Mouse (Mus musculus) MEL (cell line): ENCODE results near the gene Pigb. TPM values are rescaled to one million over a fixed set of nuclear protein-coding genes. Genes with fewer than 3 reads are reported as not detected.

Source experiments
- DNase-seq: peaks from one replicate; pipeline ENCODE4 v3.0.0; 2011; ENCODE audit warnings: low read depth, low spot score
- H3K27ac ChIP-seq: 2 replicates; pipeline ENCODE4 v1.5.1; 2012; ENCODE audit warnings: low read depth, mild to moderate bottlenecking, control low read depth, low read length, moderate library complexity; ENCODE audit not compliant: control insufficient read depth
- H3K27me3 ChIP-seq, 2 experiments: fragments of 150-350 bp in 1 of 2; sonication (generic) in 1 of 2; 2 replicates each; pipeline ENCODE4 v1.6.1; 2012; ENCODE audit warnings: low read length in 2 of 2, mild to moderate bottlenecking in 2 of 2, improper control_type of control experiment in 1 of 2, moderate library complexity in 1 of 2; ENCODE audit not compliant: insufficient read depth in 2 of 2, control insufficient read depth in 1 of 2
- H3K36me3 ChIP-seq, 2 experiments: 2 replicates each; pipeline ENCODE4 v1.6.1; 2012 to 2014; ENCODE audit warnings: low read length in 2 of 2, improper control_type of control experiment in 1 of 2, inconsistent platforms in 1 of 2, mild to moderate bottlenecking in 1 of 2; ENCODE audit not compliant: insufficient read depth in 2 of 2, control insufficient read depth in 1 of 2
- H3K4me1 ChIP-seq, 2 experiments: fragments of 150-350 bp in 1 of 2; sonication (generic) in 1 of 2; 2 replicates each; pipeline ENCODE4 v1.6.1; 2012; ENCODE audit warnings: low read length in 2 of 2, improper control_type of control experiment in 1 of 2, mild to moderate bottlenecking in 1 of 2; ENCODE audit not compliant: insufficient read depth in 2 of 2, control insufficient read depth in 1 of 2
- H3K4me3 ChIP-seq, 2 experiments: fragments of 150-350 bp in 1 of 2; sonication (generic) in 1 of 2; 2 replicates each; pipeline ENCODE4 v1.5.1; 2012; ENCODE audit warnings: low read depth in 2 of 2, low read length in 2 of 2, mild to moderate bottlenecking in 2 of 2, moderate library complexity in 2 of 2, control low read depth in 1 of 2, improper control_type of control experiment in 1 of 2; ENCODE audit not compliant: control insufficient read depth in 1 of 2, insufficient read depth in 1 of 2
- H3K79me2 ChIP-seq: 2 replicates; pipeline ENCODE4 v1.6.1; 2012; ENCODE audit warnings: mild to moderate bottlenecking, low read length, moderate library complexity; ENCODE audit not compliant: control insufficient read depth, poor library complexity, insufficient read depth
- H3K9ac ChIP-seq: 2 replicates; pipeline ENCODE4 v1.6.1; 2012; ENCODE audit warnings: low read depth, mild to moderate bottlenecking, control low read depth, low read length, moderate library complexity; ENCODE audit not compliant: control insufficient read depth, poor library complexity, severe bottlenecking
- H3K9me3 ChIP-seq: fragments of 150-350 bp; sonication (generic); replicated peaks from 2 replicates; pipeline ENCODE4 v1.6.1; 2012; ENCODE audit warnings: mild to moderate bottlenecking, low read length, improper control_type of control experiment, moderate library complexity; ENCODE audit not compliant: insufficient read depth
- BHLHE40 ChIP-seq: IDR thresholded peaks from 2 replicates; pipeline ENCODE4 v1.6.1; 2012; ENCODE audit warnings: low read depth, mild to moderate bottlenecking, inconsistent platforms, low read length, improper control_type of control experiment, borderline replicate concordance
- CHD1 ChIP-seq: IDR thresholded peaks from 2 replicates; pipeline ENCODE4 v1.6.1; 2012; ENCODE audit warnings: low read depth, mild to moderate bottlenecking, inconsistent platforms, low read length, improper control_type of control experiment
- CHD2 ChIP-seq: IDR thresholded peaks from 2 replicates; pipeline ENCODE4 v1.6.1; 2011; ENCODE audit warnings: low read length, improper control_type of control experiment
- CTCF ChIP-seq, 3 experiments: IDR thresholded peaks in 2 of 3; conservative IDR thresholded peaks in 1 of 3; 2 replicates each; pipeline ENCODE4 v1.5.1; 2011 to 2012; ENCODE audit warnings: low read length in 3 of 3, low read depth in 2 of 3, mild to moderate bottlenecking in 2 of 3, improper control_type of control experiment in 1 of 3, inconsistent platforms in 1 of 3, mixed read lengths in 1 of 3, moderate library complexity in 1 of 3; ENCODE audit not compliant: control insufficient read depth in 1 of 3, insufficient read depth in 1 of 3, poor library complexity in 1 of 3, severe bottlenecking in 1 of 3
- E2F4 ChIP-seq: IDR thresholded peaks from 2 replicates; pipeline ENCODE4 v1.6.1; 2011; ENCODE audit warnings: low read depth, low read length, improper control_type of control experiment, borderline replicate concordance
- ELF1 ChIP-seq: IDR thresholded peaks from 2 replicates; pipeline ENCODE4 v1.6.1; 2014; ENCODE audit warnings: low read depth, mild to moderate bottlenecking, inconsistent platforms, low read length, improper control_type of control experiment, moderate library complexity
- EP300 ChIP-seq, 2 experiments: IDR thresholded peaks; 2 replicates each; pipeline ENCODE4 v1.6.1; 2011; ENCODE audit warnings: improper control_type of control experiment in 2 of 2, low read length in 2 of 2, low read depth in 1 of 2, mild to moderate bottlenecking in 1 of 2
- ETS1 ChIP-seq: IDR thresholded peaks from 2 replicates; pipeline ENCODE4 v1.6.1; 2012; ENCODE audit warnings: low read depth, mild to moderate bottlenecking, inconsistent platforms, low read length, improper control_type of control experiment, moderate library complexity
- GATA1 ChIP-seq: IDR thresholded peaks from 2 replicates; pipeline ENCODE4 v1.6.1; 2011; ENCODE audit warnings: low read depth, low read length, improper control_type of control experiment
- HCFC1 ChIP-seq: IDR thresholded peaks from 2 replicates; pipeline ENCODE4 v1.6.1; 2012; ENCODE audit warnings: low read depth, mild to moderate bottlenecking, inconsistent platforms, low read length, improper control_type of control experiment, moderate library complexity
- KAT2A ChIP-seq: conservative IDR thresholded peaks from 2 replicates; pipeline ENCODE4 v1.6.1; 2012; ENCODE audit warnings: low read depth, low read length, improper control_type of control experiment, inconsistent platforms
- MAFK ChIP-seq: IDR thresholded peaks from 2 replicates; pipeline ENCODE4 v1.6.1; 2011; ENCODE audit warnings: low read depth, mild to moderate bottlenecking, low read length, improper control_type of control experiment, borderline replicate concordance
- MAX ChIP-seq: IDR thresholded peaks from 2 replicates; pipeline ENCODE4 v1.6.1; 2011; ENCODE audit warnings: low read length, improper control_type of control experiment
- MAZ ChIP-seq: IDR thresholded peaks from 2 replicates; pipeline ENCODE4 v1.6.1; 2012; ENCODE audit warnings: low read depth, mild to moderate bottlenecking, inconsistent platforms, low read length, improper control_type of control experiment
- MEF2A ChIP-seq: IDR thresholded peaks from 2 replicates; pipeline ENCODE4 v1.6.1; 2014; ENCODE audit warnings: low read depth, mild to moderate bottlenecking, inconsistent platforms, low read length, improper control_type of control experiment; ENCODE audit not compliant: poor library complexity, insufficient replicate concordance, severe bottlenecking; ENCODE audit errors: extremely low read depth
- MXI1 ChIP-seq: IDR thresholded peaks from 2 replicates; pipeline ENCODE4 v1.6.1; 2011; ENCODE audit warnings: mild to moderate bottlenecking, low read depth, low read length, improper control_type of control experiment
- MYB ChIP-seq: IDR thresholded peaks from 2 replicates; pipeline ENCODE4 v1.6.1; 2011; ENCODE audit warnings: mild to moderate bottlenecking, low read depth, low read length, improper control_type of control experiment
- MYC ChIP-seq: IDR thresholded peaks from 2 replicates; pipeline ENCODE4 v1.6.1; 2011; ENCODE audit warnings: low read depth, mild to moderate bottlenecking, low read length, improper control_type of control experiment, moderate library complexity
- NELFE ChIP-seq: IDR thresholded peaks from 2 replicates; pipeline ENCODE4 v1.6.1; 2011; ENCODE audit warnings: low read depth, low read length, improper control_type of control experiment
- NRF1 ChIP-seq: IDR thresholded peaks from 2 replicates; pipeline ENCODE4 v1.6.1; 2014; ENCODE audit warnings: low read depth, mild to moderate bottlenecking, inconsistent platforms, low read length, improper control_type of control experiment, moderate library complexity; ENCODE audit not compliant: poor library complexity, insufficient read depth, severe bottlenecking
- POLR2A ChIP-seq, 2 experiments: IDR thresholded peaks; 2 replicates each; pipeline ENCODE4 v1.6.1; 2011 to 2012; ENCODE audit warnings: low read length in 2 of 2, mild to moderate bottlenecking in 2 of 2, control low read depth in 1 of 2, improper control_type of control experiment in 1 of 2, low read depth in 1 of 2, moderate library complexity in 1 of 2; ENCODE audit not compliant: control insufficient read depth in 1 of 2, insufficient read depth in 1 of 2, poor library complexity in 1 of 2
- POLR2AphosphoS2 ChIP-seq: IDR thresholded peaks from 2 replicates; pipeline ENCODE4 v1.6.1; 2011; ENCODE audit warnings: low read length, improper control_type of control experiment
- POLR2AphosphoS5 ChIP-seq: IDR thresholded peaks from 2 replicates; pipeline ENCODE4 v1.6.1; 2012; ENCODE audit warnings: low read depth, borderline replicate concordance, mild to moderate bottlenecking, inconsistent platforms, low read length, moderate library complexity, mixed read lengths
- RAD21 ChIP-seq: IDR thresholded peaks from 2 replicates; pipeline ENCODE4 v1.6.1; 2011; ENCODE audit warnings: mild to moderate bottlenecking, low read depth, low read length, improper control_type of control experiment
- RCOR1 ChIP-seq: IDR thresholded peaks from 2 replicates; pipeline ENCODE4 v1.6.1; 2012; ENCODE audit warnings: low read depth, mild to moderate bottlenecking, inconsistent platforms, low read length, improper control_type of control experiment
- SIN3A ChIP-seq: IDR thresholded peaks from 2 replicates; pipeline ENCODE4 v1.6.1; 2012; ENCODE audit warnings: low read length, improper control_type of control experiment, inconsistent platforms
- SMC3 ChIP-seq: IDR thresholded peaks from 2 replicates; pipeline ENCODE4 v1.6.1; 2011; ENCODE audit warnings: low read depth, low read length, improper control_type of control experiment
- TBP ChIP-seq: IDR thresholded peaks from 2 replicates; pipeline ENCODE4 v1.8.0; 2011; ENCODE audit warnings: low read depth, low read length, improper control_type of control experiment
- TCF12 ChIP-seq: IDR thresholded peaks from 2 replicates; pipeline ENCODE4 v1.6.1; 2014; ENCODE audit warnings: low read depth, mild to moderate bottlenecking, inconsistent platforms, low read length, improper control_type of control experiment, moderate library complexity
- UBTF ChIP-seq: IDR thresholded peaks from 2 replicates; pipeline ENCODE4 v1.6.1; 2012; ENCODE audit warnings: low read depth, mild to moderate bottlenecking, inconsistent platforms, low read length, improper control_type of control experiment, moderate library complexity, borderline replicate concordance; ENCODE audit not compliant: insufficient read depth
- USF2 ChIP-seq, 2 experiments: IDR thresholded peaks; 2 replicates each; pipeline ENCODE4 v1.6.1; 2011 to 2012; ENCODE audit warnings: improper control_type of control experiment in 2 of 2, low read length in 2 of 2, borderline replicate concordance in 1 of 2, inconsistent platforms in 1 of 2, low read depth in 1 of 2, mild to moderate bottlenecking in 1 of 2; ENCODE audit not compliant: insufficient read depth in 1 of 2
- ZC3H11A ChIP-seq: IDR thresholded peaks from 2 replicates; pipeline ENCODE4 v1.6.1; 2012; ENCODE audit warnings: low read depth, mild to moderate bottlenecking, inconsistent platforms, low read length, improper control_type of control experiment
- ZKSCAN1 ChIP-seq: IDR thresholded peaks from 2 replicates; pipeline ENCODE4 v1.6.1; 2012; ENCODE audit warnings: low read depth, mild to moderate bottlenecking, inconsistent platforms, low read length, improper control_type of control experiment, moderate library complexity
- ZMIZ1 ChIP-seq: IDR thresholded peaks from 2 replicates; pipeline ENCODE4 v1.6.1; 2012; ENCODE audit warnings: low read depth, mild to moderate bottlenecking, inconsistent platforms, low read length, improper control_type of control experiment, moderate library complexity
- ZNF384 ChIP-seq: IDR thresholded peaks from 2 replicates; pipeline ENCODE4 v1.6.1; 2012; ENCODE audit warnings: low read depth, mild to moderate bottlenecking, inconsistent platforms, low read length, improper control_type of control experiment
- polyA plus RNA-seq, 2 experiments: library from polyadenylated mRNA; stranded (reverse) in 1 of 2; unstranded in 1 of 2; fragments of >175 nt in 1 of 2; fragments of >200 nt in 1 of 2; gene quantifications; 2 replicates each; pipeline versions ENCODE4 v1.2.1 to v1.2.4; 2012; ENCODE audit warnings: low replicate concordance in 2 of 2, low read depth in 1 of 2; ENCODE audit not compliant: insufficient read length in 2 of 2, insufficient read depth in 1 of 2, missing spikeins in 1 of 2
- total RNA-seq: library from RNA; depleted of rRNA; stranded (reverse); fragments of 300-350 nt; gene quantifications from 2 replicates; pipeline ENCODE4 v1.2.3, GENCODE M21; 2012

Gene Pigb
- total and polyA plus RNA-seq, 3 experiments = 3.7 to 12.0 TPM; not detected in 1

DNA sequence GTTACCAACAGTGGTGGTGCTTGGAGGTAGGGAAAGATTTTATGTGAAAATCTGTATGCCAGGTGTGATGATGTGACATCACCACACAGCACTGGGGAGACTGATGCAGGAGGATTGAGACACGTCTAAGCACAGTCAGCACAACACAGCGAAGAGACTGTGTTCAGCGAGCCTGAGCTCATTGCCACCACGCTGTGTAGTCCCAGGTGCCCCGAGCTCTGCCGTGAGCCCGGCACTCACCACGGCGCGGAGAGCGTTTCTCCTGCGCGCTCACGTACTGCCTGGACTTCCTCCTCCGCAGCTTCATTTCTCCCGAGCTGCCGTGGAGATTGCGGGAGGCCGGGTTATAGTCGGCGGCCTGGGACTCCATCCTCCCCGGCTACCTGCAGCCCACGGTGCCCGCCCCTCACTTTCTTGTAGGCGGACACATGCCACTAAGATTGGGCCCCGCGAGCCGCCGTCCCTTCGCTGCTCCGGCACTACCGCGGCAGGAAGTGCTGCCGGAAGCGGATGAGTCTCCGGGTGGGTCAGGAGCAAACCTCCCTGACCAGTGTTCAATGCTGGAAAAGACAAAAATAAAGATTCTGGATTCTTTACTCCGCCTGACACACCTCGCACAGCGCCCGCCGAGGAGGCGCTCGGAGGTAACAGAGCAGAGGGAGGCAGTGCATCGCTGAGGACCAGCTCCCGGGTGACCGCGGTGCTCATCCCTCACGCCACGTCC lies 794 bp downstream of the Pigb start:
- Histone ChIP-seq H3K27me3 (no peaks in the 10 kb centered on the region), H3K4me3 (peak overlapping the region; percentile 85 to 93), H3K4me1 (peaks cover 0 to 9% of the 10 kb centered on the region in 2 experiments; a peak in 2 of 4 replicates), H3K79me2 (peaks cover 10% of the 10 kb centered on the region), H3K9ac (peak overlapping the region; percentile 95), H3K9me3 (no peaks in the 10 kb centered on the region), H3K36me3 (peaks cover 0 to 5% of the 10 kb centered on the region in 2 experiments; a peak in 1 of 4 replicates), H3K27ac (peak overlapping the region; percentile 78)
- DNase-seq = peak; percentile 93
- TF ChIP-seq EP300 (IDR thresholded peaks at IDR 0.05; ENCODE audit: low read depth in 1 of 2, low read length in 2 of 2) = 0 out of 4 replicates have a peak, but pooled peaks of 1 of the 2 experiments have one; percentile 5
- peak; percentile 79; the same call in 1 of the 2 replicates for TF ChIP-seq MYC
- TF ChIP-seq POLR2A (IDR thresholded peaks at IDR 0.05; ENCODE audit: control insufficient read depth in 1 of 2, insufficient read depth in 1 of 2, low read depth in 1 of 2, low read length in 2 of 2, poor library complexity in 1 of 2) = peak; percentile 55 to 83; a peak in 3 of 4 replicates
- 0 out of 2 replicates have a peak, but pooled peaks have one; percentile 40 for TF ChIP-seq POLR2AphosphoS2
- no peak for TF ChIP-seq ZKSCAN1
- no peak for TF ChIP-seq BHLHE40
- no peak for TF ChIP-seq NRF1
- TF ChIP-seq ZMIZ1 = 0 out of 2 replicates have a peak, but pooled peaks have one; percentile 29
- TF ChIP-seq MAFK = no peak
- TF ChIP-seq NELFE = peak; percentile 82
- no peak for TF ChIP-seq E2F4
- no peak for TF ChIP-seq GATA1
- peak; percentile 12; the same call in 1 of the 2 replicates for TF ChIP-seq MAZ
- TF ChIP-seq CTCF (IDR thresholded peaks at IDR 0.05 in 2 of 3, conservative IDR thresholded peaks at IDR 0.05 in 1 of 3; ENCODE audit: control insufficient read depth in 1 of 3, insufficient read depth in 1 of 3, low read depth in 2 of 3, low read length in 3 of 3, poor library complexity in 1 of 3, severe bottlenecking in 1 of 3) = no peak
- no peak for TF ChIP-seq ZNF384
- no peak for TF ChIP-seq USF2 (IDR thresholded peaks at IDR 0.05; ENCODE audit: borderline replicate concordance in 1 of 2, insufficient read depth in 1 of 2, low read depth in 1 of 2, low read length in 2 of 2)
- peak; percentile 44; the same call in 1 of the 2 replicates for TF ChIP-seq MAX
- peak; percentile 29; the same call in 1 of the 2 replicates for TF ChIP-seq UBTF
- no peak for TF ChIP-seq MEF2A
- TF ChIP-seq SMC3 = no peak
- TF ChIP-seq MXI1 = peak; percentile 83
- no peak for TF ChIP-seq POLR2AphosphoS5
- TF ChIP-seq HCFC1 = peak; percentile 90
- no peak for TF ChIP-seq MYB
- no peak; the same call in 1 of the 2 replicates for TF ChIP-seq KAT2A
- no peak for TF ChIP-seq RCOR1
- TF ChIP-seq CHD1 = no peak
- peak; percentile 83 for TF ChIP-seq SIN3A
- peak; percentile 92 for TF ChIP-seq ELF1
- TF ChIP-seq RAD21 = no peak
- peak; percentile 51; the same call in 1 of the 2 replicates for TF ChIP-seq TCF12
- TF ChIP-seq CHD2 = no peak
- no peak for TF ChIP-seq ETS1
- TF ChIP-seq TBP = 0 out of 2 replicates have a peak, but pooled peaks have one; percentile 14
- TF ChIP-seq ZC3H11A = no peak
